Mouse (Mus musculus): ENCODE measurements around the gene Oxt. TPM values are rescaled to one million over a fixed set of nuclear protein-coding genes. Genes with fewer than 3 reads are reported as not detected.

Gene Oxt
- polyA plus RNA-seq, 1 experiment from 2014 or later: not detected

DNA sequence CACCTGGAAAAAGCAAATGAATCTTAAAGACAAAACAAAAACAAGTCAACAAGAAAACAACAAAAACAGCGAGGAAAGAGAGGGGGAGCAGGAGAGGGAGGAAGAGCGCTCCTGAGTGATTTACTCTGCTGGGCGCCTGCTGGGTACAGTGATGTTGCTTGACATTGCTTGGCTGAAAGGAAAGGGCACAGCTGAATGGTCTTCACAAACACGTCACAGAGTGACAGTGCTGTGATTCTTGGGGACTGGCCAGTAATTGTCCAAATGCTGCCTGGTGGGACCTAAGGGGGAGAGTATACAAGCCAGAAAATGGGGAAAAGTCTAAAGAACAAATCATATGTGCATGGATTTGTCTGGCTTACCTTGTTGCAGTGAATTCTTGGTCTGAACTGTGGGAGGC lies 26.2 kb downstream of the Oxt start:
- H3K9me3 ChIP-seq (ENCODE audit: control insufficient read depth, low read length): no peaks in the 10 kb centered on the region
- H3K9ac ChIP-seq (ENCODE audit: low read length): no peak overlapping the region
- no peak overlapping the region for H3K27ac ChIP-seq (replicated peaks)
- 86% methylated on average over 4 of the region's 4 CpGs for WGBS
- no peak overlapping the region for H3K4me2 ChIP-seq (replicated peaks; ENCODE audit: low read depth)
- H3K27me3 ChIP-seq (ENCODE audit: control insufficient read depth, insufficient read depth, low read length): no peaks in the 10 kb centered on the region
- ATAC-seq (ENCODE audit: low FRiP score, low TSS enrichment): no peak
- peaks cover 13% of the 10 kb centered on the region; the same call in 1 of the 2 replicates for H3K36me3 ChIP-seq (ENCODE audit: control insufficient read depth, insufficient read depth, low read length)
- no peak overlapping the region for H3K4me3 ChIP-seq (ENCODE audit: low read depth, low read length)
- no peak for TF ChIP-seq EP300 (optimal IDR thresholded peaks at IDR 0.05)
- no peak for TF ChIP-seq CTCF (IDR thresholded peaks at IDR 0.05; ENCODE audit: low read depth)
- no peak for DNase-seq (ENCODE audit: low spot score)
- no peaks in the 10 kb centered on the region for H3K4me1 ChIP-seq (replicated peaks; ENCODE audit: control insufficient read depth, insufficient read depth)

DNA sequence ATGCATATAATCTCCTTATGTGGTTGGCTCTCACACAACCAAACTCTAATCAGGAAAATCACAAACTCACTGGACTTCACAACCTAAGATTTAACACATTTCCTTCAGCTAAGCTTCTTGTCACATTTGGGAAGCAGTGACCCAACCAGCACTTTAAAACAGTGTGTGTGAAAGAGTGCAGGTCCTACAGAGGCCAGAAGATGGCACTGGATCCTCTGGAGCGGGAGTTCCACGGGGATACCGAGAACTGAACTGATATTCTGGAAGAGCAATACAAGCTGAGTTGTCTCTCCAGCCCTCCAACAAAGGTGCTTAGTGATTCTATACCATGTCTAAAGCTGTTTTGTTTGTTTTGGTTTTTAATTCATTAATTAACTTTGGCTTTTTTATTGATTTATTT lies 37.1 kb downstream of the Oxt start:
- TF ChIP-seq CTCF (IDR thresholded peaks at IDR 0.05; ENCODE audit: low read depth) (peak; percentile 70), EP300 (optimal IDR thresholded peaks at IDR 0.05) (no peak)
- Histone ChIP-seq H3K4me3 (ENCODE audit: low read depth, low read length) (no peak overlapping the region), H3K36me3 (ENCODE audit: control insufficient read depth, insufficient read depth, low read length) (peaks cover 14% of the 10 kb centered on the region), H3K9ac (ENCODE audit: low read length) (no peak overlapping the region), H3K27ac (replicated peaks) (no peak overlapping the region), H3K4me1 (replicated peaks; ENCODE audit: control insufficient read depth, insufficient read depth) (no peaks in the 10 kb centered on the region), H3K4me2 (replicated peaks; ENCODE audit: low read depth) (no peak overlapping the region), H3K9me3 (ENCODE audit: control insufficient read depth, low read length) (no peaks in the 10 kb centered on the region), H3K27me3 (ENCODE audit: control insufficient read depth, insufficient read depth, low read length) (no peaks in the 10 kb centered on the region)
- no peak for ATAC-seq (ENCODE audit: low FRiP score, low TSS enrichment)
- no peak for DNase-seq (ENCODE audit: low spot score)
- 57% methylated on average over 3 of the region's 3 CpGs for WGBS

DNA sequence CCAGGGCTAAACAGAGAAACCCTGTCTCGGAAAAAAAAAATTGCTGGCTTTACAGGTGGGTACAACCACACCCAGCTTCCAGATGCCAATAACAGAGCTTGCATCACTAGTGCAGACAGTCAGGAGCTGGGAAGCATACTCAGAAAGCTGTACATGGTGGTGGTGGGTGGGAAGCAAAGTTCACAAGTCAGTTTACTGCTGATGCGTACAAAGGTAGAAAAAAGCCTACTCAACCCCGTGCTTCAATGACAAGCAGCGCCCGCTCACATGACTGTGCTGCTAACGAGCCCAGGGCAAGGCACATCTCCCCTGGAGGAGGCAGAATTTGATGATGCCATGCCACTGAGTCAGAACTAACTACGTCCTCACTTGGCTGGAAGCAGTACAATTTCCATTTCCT lies 43.0 kb downstream of the Oxt start:
- H3K36me3 ChIP-seq (ENCODE audit: control insufficient read depth, insufficient read depth, low read length): peaks cover 22% of the 10 kb centered on the region
- H3K4me1 ChIP-seq (replicated peaks; ENCODE audit: control insufficient read depth, insufficient read depth): no peaks in the 10 kb centered on the region
- DNase-seq (ENCODE audit: low spot score): no peak
- H3K4me3 ChIP-seq (ENCODE audit: low read depth, low read length): no peak overlapping the region
- 85% methylated on average over 7 of the region's 7 CpGs for WGBS
- no peak overlapping the region for H3K27ac ChIP-seq (replicated peaks)
- no peak overlapping the region for H3K4me2 ChIP-seq (replicated peaks; ENCODE audit: low read depth)
- ATAC-seq (ENCODE audit: low FRiP score, low TSS enrichment): no peak
- no peaks in the 10 kb centered on the region for H3K9me3 ChIP-seq (ENCODE audit: control insufficient read depth, low read length)
- no peak overlapping the region for H3K9ac ChIP-seq (ENCODE audit: low read length)
- H3K27me3 ChIP-seq (ENCODE audit: control insufficient read depth, insufficient read depth, low read length): no peaks in the 10 kb centered on the region
- TF ChIP-seq CTCF (IDR thresholded peaks at IDR 0.05; ENCODE audit: low read depth) (no peak), EP300 (optimal IDR thresholded peaks at IDR 0.05) (no peak)

Small RNA genes lying within 50 kb of the gene (microRNA-seq; reads per million reads assigned to microRNA genes)
- gene Gm23876: not detected

Other genes starting within 250 kb of the Oxt start
- gene Cpxm1, start 178.6 kb upstream of the Oxt start, polyA plus RNA-seq (2015; fragmentation: Nextera tagmentation; extraction: Ambion mirVana): 14.6 and 19.1 TPM in 2 replicates
- not detected in 2 replicates for gene Gm28372, start 170.9 kb upstream of the Oxt start, polyA plus RNA-seq (2015; fragmentation: Nextera tagmentation; extraction: Ambion mirVana)
- not detected in 2 replicates for gene 1700020A23Rik, start 170.9 kb upstream of the Oxt start, polyA plus RNA-seq (2015; fragmentation: Nextera tagmentation; extraction: Ambion mirVana)
- not detected in 2 replicates for gene Tmem239, start 169.7 kb upstream of the Oxt start, polyA plus RNA-seq (2015; fragmentation: Nextera tagmentation; extraction: Ambion mirVana)
- gene Vps16, start 151.8 kb upstream of the Oxt start, polyA plus RNA-seq (2015; fragmentation: Nextera tagmentation; extraction: Ambion mirVana): 37.0 and 38.9 TPM in 2 replicates
- 4.4 and 4.9 TPM in 2 replicates for gene Pced1a, start 151.5 kb upstream of the Oxt start, polyA plus RNA-seq (2015; fragmentation: Nextera tagmentation; extraction: Ambion mirVana)
- 45.1 and 45.7 TPM in 2 replicates for gene Ptpra, start 125.9 kb upstream of the Oxt start, polyA plus RNA-seq (2015; fragmentation: Nextera tagmentation; extraction: Ambion mirVana)
- gene Mrps26, start 12.4 kb upstream of the Oxt start, polyA plus RNA-seq (2015; fragmentation: Nextera tagmentation; extraction: Ambion mirVana): 74.6 and 76.3 TPM in 2 replicates
- gene Avp, start 6.4 kb downstream of the Oxt start, polyA plus RNA-seq (2015; fragmentation: Nextera tagmentation; extraction: Ambion mirVana): 0.23 and 0.36 TPM in 2 replicates
- gene Fastkd5, start 53.9 kb downstream of the Oxt start, polyA plus RNA-seq (2015; fragmentation: Nextera tagmentation; extraction: Ambion mirVana): 6.5 and 6.7 TPM in 2 replicates
- 3.8 and 4.1 TPM in 2 replicates for gene Ubox5, start 53.9 kb downstream of the Oxt start, polyA plus RNA-seq (2015; fragmentation: Nextera tagmentation; extraction: Ambion mirVana)
- gene Lzts3, start 66.6 kb downstream of the Oxt start, polyA plus RNA-seq (2015; fragmentation: Nextera tagmentation; extraction: Ambion mirVana): 2.9 and 3.1 TPM in 2 replicates
- 84.3 and 85.0 TPM in 2 replicates for gene Ddrgk1, start 88.5 kb downstream of the Oxt start, polyA plus RNA-seq (2015; fragmentation: Nextera tagmentation; extraction: Ambion mirVana)
- 56.2 and 58.6 TPM in 2 replicates for gene Itpa, start 91.4 kb downstream of the Oxt start, polyA plus RNA-seq (2015; fragmentation: Nextera tagmentation; extraction: Ambion mirVana)
- 0.27 and 0.29 TPM in 2 replicates for gene Slc4a11, start 121.3 kb downstream of the Oxt start, polyA plus RNA-seq (2015; fragmentation: Nextera tagmentation; extraction: Ambion mirVana)